Mouse (Mus musculus) gonadal fat pad, adult 2 months (tissue): ENCODE data around the gene Scn1a. TPM values are rescaled to one million over a fixed set of nuclear protein-coding genes. Genes with fewer than 3 reads are reported as not detected.

Experiments
- DNase-seq: peaks from one replicate; pipeline ENCODE4 v3.0.0-alpha.2; 2012; ENCODE audit warnings: low read depth
- polyA plus RNA-seq: library from polyadenylated mRNA; depleted of rRNA; stranded (reverse); fragments of >200 nt; gene quantifications from 2 replicates; pipeline ENCODE4 v1.2.3, GENCODE M21; 2012; rRNA removed

The Scn1a gene
- polyA plus RNA-seq, 1 experiment = 0.36 TPM

- DNase-seq = no peak
These were observed 196.6 kb downstream of the Scn1a start for GRCm38 (mm10) chr2:66244013-66244412.

GRCm38 (mm10) chr2:66240334-66240733 lies 200.3 kb downstream of the Scn1a start:
- DNase-seq = no peak

DNA sequence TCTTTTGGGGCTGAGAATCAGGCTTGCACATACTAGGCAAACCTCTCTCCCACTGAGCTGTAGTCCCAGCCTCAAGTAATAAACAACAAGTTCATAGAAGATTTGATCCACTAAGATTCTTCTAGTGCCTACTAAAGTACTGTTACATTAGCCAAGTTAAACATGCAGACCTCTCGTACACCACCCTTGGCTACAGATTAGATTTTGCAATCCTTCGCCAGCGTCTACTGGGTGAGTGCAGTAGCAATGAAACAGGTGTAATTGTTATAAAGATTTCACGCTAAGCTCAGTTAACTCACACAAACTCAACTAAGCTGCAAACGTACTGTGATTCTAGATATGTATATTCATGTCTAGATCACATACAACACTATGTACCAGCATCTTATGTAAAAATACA lies 201.8 kb downstream of the Scn1a start:
- DNase-seq = peak; percentile 9

DNA sequence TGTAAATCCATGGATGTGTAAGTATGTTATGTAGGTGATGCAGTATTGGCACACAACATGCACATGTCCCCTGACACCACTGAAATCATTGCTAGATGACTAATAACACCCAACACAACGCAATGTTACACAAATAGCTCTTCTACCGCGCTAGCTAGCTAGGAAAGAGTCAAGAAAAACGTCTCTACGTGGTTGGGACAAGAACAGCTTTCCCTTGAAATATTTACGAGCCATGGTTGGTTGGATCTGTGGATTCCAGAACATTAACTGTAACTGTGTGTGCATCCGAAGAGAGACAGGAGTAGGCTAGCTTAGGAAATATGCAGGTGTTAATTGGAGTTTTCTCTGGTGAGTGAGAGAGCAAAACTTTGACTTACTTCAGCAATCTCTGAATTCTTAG lies 219.7 kb downstream of the Scn1a start:
- DNase-seq = no peak

Other genes with a start within 250 kb of the Scn1a start
- gene Ttc21b, start 184.2 kb downstream of the Scn1a start, polyA plus RNA-seq = 3.4 and 4.9 TPM in 2 replicates
- 0.01 and 0.11 TPM in 2 replicates for gene Scn9a, start 194.1 kb upstream of the Scn1a start, polyA plus RNA-seq